Mouse (Mus musculus) kidney, adult 2 months (tissue): Measurements from ENCODE around the gene Azgp1. TPM values are rescaled to one million over a fixed set of nuclear protein-coding genes. Genes with fewer than 3 reads are reported as not detected.

ENCODE experiments used
- DNase-seq: peaks from one replicate; pipeline ENCODE4 v3.0.0; 2021
- H3K27ac ChIP-seq: fragments of 200-500 bp; 2 replicates; pipeline ENCODE4 v1.5.1; 2012; ENCODE audit warnings: low read depth, low read length, control low read depth, inconsistent platforms; ENCODE audit not compliant: insufficient read depth
- H3K27me3 ChIP-seq: fragments of 200-500 bp; replicated peaks from 2 replicates; pipeline ENCODE4 v1.6.1; 2012; ENCODE audit warnings: mild to moderate bottlenecking, moderate library complexity, low read length, inconsistent platforms; ENCODE audit not compliant: control insufficient read depth, insufficient read depth
- H3K36me3 ChIP-seq: fragments of 200-500 bp; 2 replicates; pipeline ENCODE4 v1.6.1; 2012; ENCODE audit warnings: mild to moderate bottlenecking, moderate library complexity, low read length, inconsistent platforms; ENCODE audit not compliant: control insufficient read depth, insufficient read depth
- H3K4me1 ChIP-seq: fragments of 200-500 bp; 2 replicates; pipeline ENCODE4 v1.6.1; 2011; ENCODE audit warnings: low read length; ENCODE audit not compliant: control insufficient read depth, insufficient read depth
- H3K4me3 ChIP-seq: fragments of 200-500 bp; 2 replicates; pipeline ENCODE4 v1.5.1; 2011; ENCODE audit warnings: mild to moderate bottlenecking, low read depth, low read length, control low read depth; ENCODE audit not compliant: insufficient read depth
- CTCF ChIP-seq: fragments of 200-500 bp; conservative IDR thresholded peaks from 2 replicates; pipeline ENCODE4 v1.5.1; 2011; ENCODE audit warnings: low read depth, mild to moderate bottlenecking, control low read depth, low read length, moderate library complexity, mixed read lengths; ENCODE audit not compliant: insufficient read depth, insufficient read length
- POLR2A ChIP-seq: fragments of 200-500 bp; IDR thresholded peaks from one replicate; pipeline ENCODE4 v1.6.1; 2011; ENCODE audit warnings: low read depth, low read length, control low read depth
- WGBS: fragments of 180-500 bp; shearing (Covaris S2); methylation state at CpG from one replicate; pipeline ENCODE4 v1.1.7; 2018; 5-methylcytosine and 5-hydroxymethylcytosine counted together
- polyA plus RNA-seq: library from polyadenylated mRNA; depleted of rRNA; stranded (reverse); fragments of >200 nt; gene quantifications from 2 replicates; pipeline ENCODE4 v1.2.3, GENCODE M21; 2012

Gene Azgp1
- polyA plus RNA-seq, 1 experiment, result 5.3 TPM

GRCm38 (mm10) chr5:137956404-137956803, 24.9 kb upstream of the Azgp1 start:
- no peak for DNase-seq

GRCm38 (mm10) chr5:137962945-137963344, 18.4 kb upstream of the Azgp1 start, which contains the start of gene Gjc3:
Gene Gjc3 (minus strand): TSS chr5:137963098.
- WGBS, result 85% methylated on average over 8 of the region's 8 CpGs
- Histone ChIP-seq H3K36me3 (no peaks in the 10 kb centered on the region), H3K27me3 (no peaks in the 10 kb centered on the region), H3K27ac (no peak within 1 kb of the TSS), H3K4me1 (no peaks in the 10 kb centered on the region), H3K4me3 (no peak within 1 kb of the TSS)
- TF ChIP-seq CTCF (no peak), POLR2A (no peak)
- no peak for DNase-seq

More at GRCm38 (mm10) chr5:137956404-137956803, 24.9 kb upstream of the Azgp1 start:
- Histone ChIP-seq H3K4me1 (no peaks in the 10 kb centered on the region), H3K36me3 (no peaks in the 10 kb centered on the region), H3K27me3 (no peaks in the 10 kb centered on the region; the same call in 1 of the 2 replicates), H3K4me3 (no peak overlapping the region), H3K27ac (no peak overlapping the region)
- 92% methylated on average over 3 of the region's 3 CpGs for WGBS
- no peak for TF ChIP-seq CTCF
- no peak for TF ChIP-seq POLR2A

- no peaks in the 10 kb centered on the region; the same call in 1 of the 2 replicates for H3K27me3 ChIP-seq
- no peak overlapping the region for H3K4me3 ChIP-seq
- H3K36me3 ChIP-seq, result no peaks in the 10 kb centered on the region
- no peak for DNase-seq
- H3K4me1 ChIP-seq, result no peaks in the 10 kb centered on the region
- no peak overlapping the region for H3K27ac ChIP-seq
- TF ChIP-seq CTCF, result no peak
- TF ChIP-seq POLR2A, result no peak
Measured at GRCm38 (mm10) chr5:137966492-137966891, 14.8 kb upstream of the Azgp1 start.

- Histone ChIP-seq H3K27me3 (no peaks in the 10 kb centered on the region; the same call in 1 of the 2 replicates), H3K36me3 (no peaks in the 10 kb centered on the region), H3K27ac (no peak overlapping the region), H3K4me1 (no peaks in the 10 kb centered on the region), H3K4me3 (no peak overlapping the region)
- peak; percentile 8 for DNase-seq
- TF ChIP-seq CTCF, result 0 out of 2 replicates have a peak, but pooled peaks have one; percentile 5
- TF ChIP-seq POLR2A, result no peak
- 70% methylated on average over 2 of the region's 2 CpGs for WGBS
Measured at GRCm38 (mm10) chr5:137973161-137973560, 8.2 kb upstream of the Azgp1 start.

- no peaks in the 10 kb centered on the region; the same call in 1 of the 2 replicates for H3K27me3 ChIP-seq
- WGBS, result 50% methylated on average over 3 of the region's 3 CpGs
- no peaks in the 10 kb centered on the region for H3K36me3 ChIP-seq
- TF ChIP-seq POLR2A, result no peak
- peak; percentile 54 for TF ChIP-seq CTCF
- H3K4me1 ChIP-seq, result no peaks in the 10 kb centered on the region
- no peak overlapping the region for H3K27ac ChIP-seq
- DNase-seq, result peak; percentile 21
- H3K4me3 ChIP-seq, result no peak overlapping the region
Measured at GRCm38 (mm10) chr5:137973738-137974137, 7.6 kb upstream of the Azgp1 start.

GRCm38 (mm10) chr5:137974724-137975123, 6.6 kb upstream of the Azgp1 start:
- no peaks in the 10 kb centered on the region for H3K36me3 ChIP-seq
- H3K4me1 ChIP-seq, result no peaks in the 10 kb centered on the region
- DNase-seq, result no peak
- TF ChIP-seq CTCF, result no peak
- no peak for TF ChIP-seq POLR2A
- no peak overlapping the region for H3K27ac ChIP-seq
- WGBS, result 58% methylated on average over 3 of the region's 3 CpGs
- no peaks in the 10 kb centered on the region; the same call in 1 of the 2 replicates for H3K27me3 ChIP-seq
- H3K4me3 ChIP-seq, result no peak overlapping the region

- Histone ChIP-seq H3K27ac (no peak overlapping the region), H3K27me3 (no peaks in the 10 kb centered on the region), H3K36me3 (no peaks in the 10 kb centered on the region), H3K4me1 (no peaks in the 10 kb centered on the region), H3K4me3 (no peak overlapping the region)
- no peak for TF ChIP-seq POLR2A
- DNase-seq, result no peak
- WGBS, result 61% methylated on average over 1 of the region's 1 CpGs
Measured at GRCm38 (mm10) chr5:137975434-137975833, 5.9 kb upstream of the Azgp1 start.
